Mouse (Mus musculus): ENCODE measurements around the gene Gys2. TPM values are rescaled to one million over a fixed set of nuclear protein-coding genes. Genes with fewer than 3 reads are reported as not detected.
A peak's percentile ranks its signal among the peaks of the same experiment; 100 is the strongest.

Gys2 gene
- polyA plus RNA-seq, 1 experiment from 2014 or later, result not detected

DNA sequence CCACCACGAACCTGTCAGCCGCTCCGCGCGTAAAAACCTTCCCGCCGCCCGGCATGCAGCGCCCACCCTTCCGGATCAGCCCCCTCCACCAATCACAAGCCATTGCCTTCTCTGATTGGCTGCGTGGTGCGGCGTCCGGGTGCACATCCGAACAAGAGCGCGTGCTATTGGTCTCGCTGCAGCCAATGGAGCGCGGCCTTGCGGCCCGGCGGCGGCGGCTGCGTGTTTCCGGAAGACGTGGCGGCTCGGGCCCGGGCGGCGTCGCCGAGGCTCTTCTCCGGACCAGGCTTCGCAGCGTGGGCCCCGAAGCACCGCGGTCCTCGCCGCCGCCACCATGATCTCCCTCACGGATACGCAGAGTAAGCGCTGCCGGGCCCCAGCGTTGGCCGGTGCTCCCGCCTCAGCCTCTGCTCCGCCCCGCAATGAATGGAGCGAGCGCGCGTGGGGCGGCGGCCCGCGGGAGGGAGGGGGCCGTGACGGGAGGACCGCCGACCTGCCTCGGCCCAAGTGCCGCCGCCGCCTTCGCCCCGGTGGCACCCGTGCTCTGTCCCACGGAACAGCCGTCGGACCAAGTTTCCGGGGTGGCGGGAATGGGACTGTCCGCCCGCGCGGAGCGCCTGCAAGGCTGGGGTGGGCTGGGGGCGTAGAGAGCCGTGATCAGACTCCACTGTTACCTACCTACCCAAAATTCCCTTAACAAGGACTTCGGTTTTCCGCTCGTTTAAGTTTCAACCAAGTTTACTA is 85.7 kb downstream of the Gys2 start, which contains the start of the genes Recql and Golt1b:
Gene Recql, minus strand, starts transcription at position 77 of the 744 bp plus-strand sequence.
Gene Golt1b, plus strand, starts transcription at position 211 of the 744 bp plus-strand sequence.
- WGBS, result under 1% methylated on average over 70 of the region's 87 CpGs
- Histone ChIP-seq H3K4me2 (replicated peaks) (peak within 1 kb of the TSS; percentile 71), H3K36me3 (no peaks in the 10 kb centered on the region), H3K4me3 (peak within 1 kb of the TSS; percentile 98), H3K9me3 (replicated peaks) (no peaks in the 10 kb centered on the region), H3K4me1 (peaks cover 14% of the 10 kb centered on the region), H3K9ac (peak within 1 kb of the TSS; percentile 86), H3K27me3 (no peaks in the 10 kb centered on the region), H3K27ac (no peak within 1 kb of the TSS; the same call in 1 of the 2 replicates)
- peak; percentile 100 for ATAC-seq (ENCODE audit: low FRiP score)

DNA sequence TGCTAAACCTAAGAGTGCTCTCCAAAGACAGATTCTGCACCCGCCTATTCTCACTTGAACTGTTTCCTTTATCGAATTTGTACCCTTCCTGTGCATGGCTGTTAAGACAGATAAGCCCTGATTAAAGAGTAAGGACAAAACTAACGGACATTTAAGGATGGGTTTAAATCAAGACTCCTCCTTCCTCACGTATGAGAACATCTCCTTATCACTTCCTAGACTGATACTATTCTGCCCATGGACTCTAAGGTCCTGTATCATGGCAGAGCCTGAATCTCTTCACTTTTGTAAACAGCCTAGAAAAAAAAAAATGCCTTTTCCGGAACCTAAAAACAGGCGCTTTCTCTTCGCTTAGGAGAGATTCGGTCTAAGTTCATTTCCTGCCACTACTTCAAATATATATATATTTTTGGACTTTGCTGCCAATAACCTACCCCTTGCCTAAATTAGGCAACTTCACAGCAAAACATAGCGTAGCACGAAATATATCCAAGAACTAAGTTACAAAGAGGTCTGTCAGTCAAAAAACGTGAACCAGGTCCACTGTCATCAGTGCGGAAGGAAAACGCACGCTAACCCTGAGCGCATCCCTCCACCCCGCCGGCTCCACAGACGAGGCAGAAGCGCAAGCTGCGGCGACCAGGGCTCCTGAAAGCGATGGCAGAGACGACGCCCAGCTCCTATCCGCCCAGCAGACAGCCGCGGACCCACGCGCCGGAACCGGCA is 86.5 kb downstream of the Gys2 start:
- Histone ChIP-seq H3K4me2 (replicated peaks) (peak overlapping the region; percentile 68), H3K4me1 (peaks cover 14% of the 10 kb centered on the region), H3K9me3 (replicated peaks) (no peaks in the 10 kb centered on the region), H3K27me3 (no peaks in the 10 kb centered on the region), H3K9ac (peak overlapping the region; percentile 86), H3K4me3 (peak overlapping the region; percentile 98), H3K27ac (no peak overlapping the region), H3K36me3 (no peaks in the 10 kb centered on the region)
- 6% methylated on average over 31 of the region's 31 CpGs for WGBS
- ATAC-seq (ENCODE audit: low FRiP score), result peak; percentile 90

DNA sequence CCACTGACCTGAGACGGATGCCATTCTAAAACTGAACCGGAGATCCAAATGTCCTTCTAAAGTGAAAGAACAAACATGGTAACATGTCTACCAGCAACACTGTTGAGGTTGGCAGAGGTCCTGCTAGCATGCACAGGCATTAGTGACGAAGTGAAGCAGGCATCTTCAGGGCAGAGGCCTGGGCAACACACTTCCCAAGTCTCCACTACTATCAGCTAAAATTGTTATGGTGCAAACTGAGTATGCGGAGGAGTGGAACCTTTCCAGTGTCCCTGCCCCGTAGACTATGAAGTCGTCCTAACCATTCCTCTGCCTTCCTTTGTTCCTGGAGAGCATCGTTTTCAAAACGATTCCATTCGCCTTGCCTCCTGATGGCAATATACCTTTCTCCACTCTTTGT is 88.4 kb downstream of the Gys2 start:
- no peaks in the 10 kb centered on the region for H3K9me3 ChIP-seq (replicated peaks)
- WGBS, result 92% methylated on average over 9 of the region's 9 CpGs
- no peaks in the 10 kb centered on the region for H3K27me3 ChIP-seq
- peaks cover 14% of the 10 kb centered on the region for H3K4me1 ChIP-seq
- no peak overlapping the region for H3K4me2 ChIP-seq (replicated peaks)
- ATAC-seq (ENCODE audit: low FRiP score), result no peak
- H3K9ac ChIP-seq, result no peak overlapping the region
- H3K4me3 ChIP-seq, result no peak overlapping the region
- no peak overlapping the region for H3K27ac ChIP-seq
- no peaks in the 10 kb centered on the region for H3K36me3 ChIP-seq

DNA sequence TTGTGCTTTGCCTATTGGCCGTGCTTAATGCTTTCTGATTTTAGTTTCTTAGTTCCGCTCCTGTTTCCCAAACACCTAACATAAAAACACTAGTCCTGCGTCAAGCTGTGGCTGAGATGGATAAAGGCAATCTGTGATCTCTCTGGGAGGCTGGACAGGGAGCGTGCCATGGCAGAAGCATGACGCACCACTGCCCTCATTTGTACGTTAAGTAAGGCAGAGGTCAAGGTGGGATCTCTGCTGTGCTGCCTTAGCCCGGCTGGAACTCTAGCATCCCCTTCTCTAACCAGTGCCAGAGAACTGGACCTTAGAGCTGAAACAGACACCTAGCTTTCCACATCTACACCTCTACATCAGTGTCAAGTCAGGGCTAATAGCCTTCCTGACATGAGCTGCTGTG is 91.3 kb downstream of the Gys2 start:
- no peak for ATAC-seq (ENCODE audit: low FRiP score)
- Histone ChIP-seq H3K4me3 (no peak overlapping the region), H3K27ac (no peak overlapping the region), H3K4me2 (replicated peaks) (no peak overlapping the region), H3K9me3 (replicated peaks) (no peaks in the 10 kb centered on the region), H3K27me3 (no peaks in the 10 kb centered on the region), H3K4me1 (peaks cover 5% of the 10 kb centered on the region; the same call in 1 of the 2 replicates), H3K36me3 (0 out of 2 replicates have a peak, but pooled peaks cover under 1% of the 10 kb centered on the region), H3K9ac (no peak overlapping the region)
- WGBS, result 94% methylated on average over 7 of the region's 7 CpGs

DNA sequence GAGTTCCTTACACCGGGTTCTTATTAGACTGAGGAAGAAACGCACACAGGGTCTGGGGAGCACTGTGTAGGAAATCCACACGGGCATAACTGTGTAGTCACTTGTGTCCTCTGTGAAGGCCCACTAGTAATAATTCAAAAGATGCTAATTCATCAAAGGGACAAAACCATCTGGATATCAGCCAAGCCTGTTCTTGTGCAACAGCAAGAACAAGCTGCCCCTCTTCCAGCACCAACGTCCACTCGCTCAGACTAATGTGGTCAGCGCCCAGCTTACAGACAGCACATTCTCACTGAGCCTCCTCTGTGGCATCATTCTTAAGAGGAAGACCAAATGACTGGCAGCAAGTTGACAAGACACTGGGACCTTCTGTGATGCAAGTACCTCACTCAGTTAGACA is 92.9 kb downstream of the Gys2 start:
- peaks cover 15% of the 10 kb centered on the region for H3K36me3 ChIP-seq
- H3K9me3 ChIP-seq (replicated peaks), result no peaks in the 10 kb centered on the region
- 95% methylated on average over 6 of the region's 6 CpGs for WGBS
- H3K27me3 ChIP-seq, result no peaks in the 10 kb centered on the region
- H3K4me3 ChIP-seq, result no peak overlapping the region
- no peak overlapping the region for H3K9ac ChIP-seq
- H3K4me2 ChIP-seq (replicated peaks), result no peak overlapping the region
- no peaks in the 10 kb centered on the region for H3K4me1 ChIP-seq
- ATAC-seq (ENCODE audit: low FRiP score), result no peak
- H3K27ac ChIP-seq, result no peak overlapping the region

DNA sequence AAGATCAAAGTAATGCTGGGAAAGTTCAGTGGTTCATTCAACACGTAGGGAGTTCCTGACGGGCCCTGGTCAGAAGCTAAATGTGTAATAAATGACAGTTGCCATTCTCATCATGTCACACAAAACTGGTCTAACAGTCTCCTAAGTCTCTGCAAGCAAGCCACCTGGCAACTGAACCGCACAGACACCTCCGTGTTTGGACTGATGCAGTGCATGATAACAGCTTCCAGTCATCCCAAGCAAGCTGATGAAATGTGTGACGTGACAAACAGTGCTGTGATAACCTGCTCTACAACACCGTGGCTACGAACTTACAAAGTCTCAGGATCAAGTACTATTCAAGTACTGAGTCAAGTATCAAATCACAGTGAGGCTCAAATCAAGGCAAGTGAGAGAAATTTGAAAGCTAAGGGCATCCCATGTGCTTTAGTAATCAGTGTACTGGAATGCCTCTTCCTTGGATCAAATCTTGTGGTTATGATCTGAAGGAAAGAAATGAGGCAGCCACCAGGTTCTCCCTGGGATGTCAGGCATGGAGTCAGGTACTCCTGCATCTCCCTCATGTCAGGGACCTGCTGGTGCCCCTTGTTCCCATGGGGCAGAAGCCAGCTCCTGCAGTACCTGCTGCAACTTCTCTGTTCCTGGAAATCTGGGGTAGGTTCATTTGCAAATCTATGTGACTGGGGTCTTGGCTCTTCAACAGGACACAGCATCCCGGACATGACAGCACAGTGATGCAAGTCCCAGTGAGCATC is 94.2 kb downstream of the Gys2 start:
- Histone ChIP-seq H3K27me3 (no peaks in the 10 kb centered on the region), H3K4me2 (replicated peaks) (no peak overlapping the region), H3K4me1 (no peaks in the 10 kb centered on the region), H3K9me3 (replicated peaks) (no peaks in the 10 kb centered on the region), H3K27ac (no peak overlapping the region), H3K36me3 (peaks cover 27% of the 10 kb centered on the region), H3K4me3 (no peak overlapping the region), H3K9ac (no peak overlapping the region)
- no peak for ATAC-seq (ENCODE audit: low FRiP score)
- WGBS, result 95% methylated on average over 8 of the region's 8 CpGs

DNA sequence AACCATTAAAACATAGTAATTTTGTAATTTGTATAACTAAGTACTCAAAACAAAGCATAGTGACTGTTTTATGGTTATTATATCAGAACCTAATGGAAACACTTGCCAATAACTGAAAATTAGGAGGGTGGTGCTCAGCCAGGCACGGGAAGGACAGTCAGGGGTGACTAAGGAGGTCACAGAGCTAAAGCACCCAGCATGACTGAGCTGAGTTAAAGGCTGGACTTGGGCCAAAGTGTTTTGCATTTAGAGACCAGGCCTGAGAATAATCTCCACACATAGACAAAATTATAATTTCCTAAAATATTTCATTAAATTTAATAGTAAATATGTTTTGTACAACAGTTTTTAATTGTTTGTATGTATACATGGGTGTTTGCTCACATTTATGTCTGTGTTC is 95.8 kb downstream of the Gys2 start:
- Histone ChIP-seq H3K36me3 (peaks cover 40% of the 10 kb centered on the region), H3K9ac (no peak overlapping the region), H3K4me1 (no peaks in the 10 kb centered on the region), H3K9me3 (replicated peaks) (no peaks in the 10 kb centered on the region), H3K4me2 (replicated peaks) (no peak overlapping the region), H3K27ac (no peak overlapping the region), H3K4me3 (no peak overlapping the region), H3K27me3 (no peaks in the 10 kb centered on the region)
- WGBS, result 84% methylated on average over 1 of the region's 1 CpGs
- ATAC-seq (ENCODE audit: low FRiP score), result no peak

Other genes with a start within 250 kb of the Gys2 start
- gene Iapp, start 174.7 kb downstream of the Gys2 start, polyA plus RNA-seq (2016; fragmentation: Nextera tagmentation; extraction: Ambion mirVana), result 0.38 and 0.61 TPM in 2 replicates
- 0.46 and 0.83 TPM in 2 replicates for gene Slco1a5, start 150.1 kb downstream of the Gys2 start, polyA plus RNA-seq (2016; fragmentation: Nextera tagmentation; extraction: Ambion mirVana)
- 23.6 and 26.0 TPM in 2 replicates for gene Pyroxd1, start 127.5 kb downstream of the Gys2 start, polyA plus RNA-seq (2016; fragmentation: Nextera tagmentation; extraction: Ambion mirVana)
- gene Recql, start 86.0 kb downstream of the Gys2 start, polyA plus RNA-seq (2016; fragmentation: Nextera tagmentation; extraction: Ambion mirVana), result 32.3 and 40.7 TPM in 2 replicates
- gene Golt1b, start 85.9 kb downstream of the Gys2 start, polyA plus RNA-seq (2016; fragmentation: Nextera tagmentation; extraction: Ambion mirVana), result 95.7 and 108 TPM in 2 replicates
- gene Spx, start 59.7 kb downstream of the Gys2 start, polyA plus RNA-seq (2016; fragmentation: Nextera tagmentation; extraction: Ambion mirVana), result 2.9 and 6.9 TPM in 2 replicates
- 385 and 413 TPM in 2 replicates for gene Ldhb, start 34.8 kb upstream of the Gys2 start, polyA plus RNA-seq (2016; fragmentation: Nextera tagmentation; extraction: Ambion mirVana)
- 4.3 and 4.9 TPM in 2 replicates for gene Kcnj8, start 98.5 kb upstream of the Gys2 start, polyA plus RNA-seq (2016; fragmentation: Nextera tagmentation; extraction: Ambion mirVana)
- gene Abcc9, start 229.2 kb upstream of the Gys2 start, polyA plus RNA-seq (2016; fragmentation: Nextera tagmentation; extraction: Ambion mirVana), result 2.4 and 2.8 TPM in 2 replicates

Measured in hindbrain, embryonic 12.5 days (tissue).